Mouse (Mus musculus): Measurements from ENCODE around the gene Pklr. TPM values are rescaled to one million over a fixed set of nuclear protein-coding genes. Genes with fewer than 3 reads are reported as not detected.

Pklr gene
- polyA plus RNA-seq, 1 experiment: 0.07 TPM

DNA sequence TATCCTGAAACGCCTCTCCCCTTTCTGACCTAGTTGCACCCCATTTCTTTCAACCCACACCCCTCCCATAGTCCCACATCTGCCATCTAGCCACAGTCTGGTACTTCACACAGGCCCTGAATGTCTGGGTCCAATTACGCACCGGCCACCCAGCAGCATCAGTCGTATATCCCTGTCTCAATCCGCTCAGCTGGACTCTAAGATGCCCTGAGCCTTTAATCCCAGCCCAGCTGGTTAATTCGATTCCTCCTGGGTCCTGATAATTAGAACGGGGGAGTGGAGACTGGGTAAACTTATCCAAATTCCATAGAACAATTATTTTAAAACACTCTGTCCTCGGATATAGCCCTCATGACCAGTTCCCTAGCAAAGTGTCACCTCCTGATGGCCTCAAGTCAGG lies 9.6 kb downstream of the Pklr start:
- Histone ChIP-seq H3K27me3 (ENCODE audit: control insufficient read depth, insufficient read depth, low read length) (no peaks in the 10 kb centered on the region), H3K4me3 (replicated peaks; ENCODE audit: insufficient read depth, low read depth, low read length) (no peak overlapping the region), H3K4me1 (ENCODE audit: control insufficient read depth, insufficient read depth, low read length) (no peaks in the 10 kb centered on the region), H3K27ac (ENCODE audit: insufficient read depth, low read length) (no peak overlapping the region)
- TF ChIP-seq CTCF (IDR thresholded peaks at IDR 0.05; ENCODE audit: borderline replicate concordance, insufficient read depth, low read depth, low read length) (no peak), POLR2A (IDR thresholded peaks at IDR 0.05; ENCODE audit: borderline replicate concordance, insufficient read depth, low read length) (no peak)
- no peak for DNase-seq
- 50% methylated on average over 8 of the region's 8 CpGs for WGBS

DNA sequence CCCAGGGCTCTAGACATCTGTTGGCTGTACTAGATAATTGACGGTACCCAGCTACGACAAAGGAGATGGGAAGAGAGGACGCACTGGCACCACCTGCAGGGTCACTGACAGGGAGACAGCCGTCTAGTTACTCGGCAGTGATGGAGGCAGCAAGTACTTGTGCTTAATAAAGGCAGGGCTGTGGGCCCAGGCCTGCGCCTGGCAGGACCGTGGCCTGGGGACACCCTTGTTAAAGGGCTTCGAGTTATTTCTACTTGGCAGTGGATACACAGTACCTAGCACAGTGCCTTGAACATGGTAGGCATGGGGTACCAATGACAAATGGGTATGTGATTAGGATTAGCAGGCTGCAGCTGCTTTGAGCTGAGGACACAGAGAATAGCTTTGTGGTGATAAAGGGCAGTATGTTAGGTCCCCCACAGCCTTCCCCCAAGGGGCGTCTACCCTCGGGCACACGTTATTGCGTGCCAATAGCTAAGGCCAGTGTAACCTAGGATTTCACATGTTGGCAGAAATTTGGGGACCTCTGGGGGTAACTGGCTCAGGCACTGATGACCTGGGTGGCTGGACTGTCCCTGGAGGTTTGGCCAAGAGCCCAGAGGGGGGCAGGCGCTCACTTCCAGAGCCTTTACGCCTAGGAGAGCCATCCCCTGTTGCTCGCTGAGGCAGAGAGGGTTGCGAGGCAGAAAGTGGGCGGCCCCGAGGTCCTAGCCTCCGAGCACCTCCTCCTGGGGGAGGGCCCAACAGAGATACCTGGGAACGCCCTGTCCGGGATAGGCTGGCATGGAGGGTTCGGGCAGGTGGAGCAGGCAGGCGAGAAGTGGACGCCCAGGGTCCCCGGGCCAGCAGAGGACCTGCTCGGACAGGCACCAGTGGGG lies 11.4 kb downstream of the Pklr start:
- TF ChIP-seq POLR2A (IDR thresholded peaks at IDR 0.05; ENCODE audit: borderline replicate concordance, insufficient read depth, low read length) (no peak), CTCF (IDR thresholded peaks at IDR 0.05; ENCODE audit: borderline replicate concordance, insufficient read depth, low read depth, low read length) (no peak)
- Histone ChIP-seq H3K4me3 (replicated peaks; ENCODE audit: insufficient read depth, low read depth, low read length) (no peak overlapping the region), H3K4me1 (ENCODE audit: control insufficient read depth, insufficient read depth, low read length) (no peaks in the 10 kb centered on the region), H3K27ac (ENCODE audit: insufficient read depth, low read length) (no peak overlapping the region), H3K27me3 (ENCODE audit: control insufficient read depth, insufficient read depth, low read length) (no peaks in the 10 kb centered on the region)
- WGBS: 34% methylated on average over 26 of the region's 26 CpGs
- peak in 1 of 2 experiments; percentile 26 for DNase-seq

DNA sequence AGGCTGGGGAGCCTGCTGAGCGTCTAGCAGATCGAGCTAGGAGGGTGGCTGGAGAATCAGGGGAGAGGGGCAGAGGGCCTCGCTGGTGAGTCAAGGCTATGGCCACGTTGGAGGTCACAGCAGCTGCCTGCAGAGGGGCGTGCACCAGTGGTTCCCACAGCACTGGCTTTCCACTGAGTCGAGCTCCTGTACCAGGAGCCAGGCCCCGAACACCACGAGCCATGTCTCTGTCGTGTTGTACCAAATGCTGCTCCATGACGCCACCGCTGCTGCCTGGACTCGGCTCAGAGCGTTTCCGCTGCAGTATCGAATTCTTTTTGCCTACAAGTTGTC lies 12.0 kb downstream of the Pklr start:
- TF ChIP-seq CTCF (IDR thresholded peaks at IDR 0.05; ENCODE audit: borderline replicate concordance, insufficient read depth, low read depth, low read length): no peak
- TF ChIP-seq POLR2A (IDR thresholded peaks at IDR 0.05; ENCODE audit: borderline replicate concordance, insufficient read depth, low read length): no peak
- no peak for DNase-seq
- 26% methylated on average over 15 of the region's 15 CpGs for whole genome bisulfite sequencing
- Histone ChIP-seq H3K4me1 (ENCODE audit: control insufficient read depth, insufficient read depth, low read length) (no peaks in the 10 kb centered on the region), H3K4me3 (replicated peaks; ENCODE audit: insufficient read depth, low read depth, low read length) (no peak overlapping the region), H3K27me3 (ENCODE audit: control insufficient read depth, insufficient read depth, low read length) (no peaks in the 10 kb centered on the region), H3K27ac (ENCODE audit: insufficient read depth, low read length) (no peak overlapping the region)

DNA sequence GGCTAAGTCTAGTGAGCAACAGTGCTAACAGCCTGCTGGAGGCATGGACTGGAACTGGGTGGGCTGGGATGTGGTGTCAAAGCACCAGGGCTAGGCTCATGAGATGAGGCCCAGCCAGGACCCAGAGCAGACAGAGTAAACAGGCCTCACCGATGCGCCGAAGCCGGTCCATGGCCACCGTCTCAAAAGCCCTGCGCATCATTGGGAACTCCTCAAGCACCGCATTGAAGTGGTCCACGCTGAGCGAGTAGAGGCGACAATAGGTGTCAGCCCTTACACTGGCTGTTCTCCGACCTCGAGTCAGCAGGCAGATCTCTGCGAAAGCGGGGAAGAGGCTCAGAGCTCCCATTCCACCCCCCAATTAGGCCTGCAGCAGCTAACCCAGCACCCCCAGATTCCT lies 12.6 kb downstream of the Pklr start:
- TF ChIP-seq POLR2A (IDR thresholded peaks at IDR 0.05; ENCODE audit: borderline replicate concordance, insufficient read depth, low read length): no peak
- TF ChIP-seq CTCF (IDR thresholded peaks at IDR 0.05; ENCODE audit: borderline replicate concordance, insufficient read depth, low read depth, low read length): no peak
- no peak overlapping the region for H3K4me3 ChIP-seq (replicated peaks; ENCODE audit: insufficient read depth, low read depth, low read length)
- 81% methylated on average over 14 of the region's 14 CpGs for WGBS
- H3K27me3 ChIP-seq (ENCODE audit: control insufficient read depth, insufficient read depth, low read length): no peaks in the 10 kb centered on the region
- no peaks in the 10 kb centered on the region for H3K4me1 ChIP-seq (ENCODE audit: control insufficient read depth, insufficient read depth, low read length)
- H3K27ac ChIP-seq (ENCODE audit: insufficient read depth, low read length): no peak overlapping the region
- DNase-seq: no peak

DNA sequence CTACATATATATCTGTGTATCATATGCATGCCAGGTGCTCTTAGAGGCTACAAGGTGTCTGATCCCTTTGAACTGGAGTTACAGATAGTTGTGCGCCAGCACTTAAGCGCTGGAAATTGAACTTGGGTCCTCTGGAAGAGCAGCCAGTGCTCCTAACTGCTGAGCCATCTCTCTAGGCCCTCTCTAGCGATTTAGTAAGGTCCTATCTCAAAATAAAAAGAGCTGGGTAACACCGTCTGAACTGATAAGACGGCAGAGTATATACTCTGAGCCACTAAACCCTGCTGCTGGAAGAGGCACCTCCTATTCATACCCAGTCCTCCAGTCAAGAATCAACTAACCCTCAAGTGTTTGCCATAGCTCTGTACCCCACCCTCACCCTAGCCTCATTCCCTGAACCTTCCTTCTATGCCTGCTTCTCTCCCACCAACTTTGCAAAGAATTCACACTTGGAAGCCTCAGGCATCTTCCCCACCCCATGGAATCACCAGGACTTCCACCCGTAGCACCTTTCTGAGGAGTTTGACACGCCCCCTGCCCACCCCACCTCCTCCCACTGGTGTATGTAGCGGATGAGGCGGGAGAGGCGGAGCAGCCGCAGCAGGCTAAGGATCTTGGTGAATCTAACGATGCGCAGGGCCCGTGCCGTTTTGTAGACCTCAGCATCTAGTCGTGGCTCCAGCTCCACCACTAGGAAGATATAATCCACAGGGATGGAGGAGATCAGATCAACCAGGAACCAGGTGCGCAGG lies 16.3 kb downstream of the Pklr start:
- no peak overlapping the region for H3K4me3 ChIP-seq (replicated peaks; ENCODE audit: insufficient read depth, low read depth, low read length)
- no peak for DNase-seq
- no peaks in the 10 kb centered on the region for H3K4me1 ChIP-seq (ENCODE audit: control insufficient read depth, insufficient read depth, low read length)
- H3K27ac ChIP-seq (ENCODE audit: insufficient read depth, low read length): no peak overlapping the region
- TF ChIP-seq POLR2A (IDR thresholded peaks at IDR 0.05; ENCODE audit: borderline replicate concordance, insufficient read depth, low read length) (no peak), CTCF (IDR thresholded peaks at IDR 0.05; ENCODE audit: borderline replicate concordance, insufficient read depth, low read depth, low read length) (no peak)
- no peaks in the 10 kb centered on the region for H3K27me3 ChIP-seq (ENCODE audit: control insufficient read depth, insufficient read depth, low read length)
- 68% methylated on average over 17 of the region's 17 CpGs for WGBS

DNA sequence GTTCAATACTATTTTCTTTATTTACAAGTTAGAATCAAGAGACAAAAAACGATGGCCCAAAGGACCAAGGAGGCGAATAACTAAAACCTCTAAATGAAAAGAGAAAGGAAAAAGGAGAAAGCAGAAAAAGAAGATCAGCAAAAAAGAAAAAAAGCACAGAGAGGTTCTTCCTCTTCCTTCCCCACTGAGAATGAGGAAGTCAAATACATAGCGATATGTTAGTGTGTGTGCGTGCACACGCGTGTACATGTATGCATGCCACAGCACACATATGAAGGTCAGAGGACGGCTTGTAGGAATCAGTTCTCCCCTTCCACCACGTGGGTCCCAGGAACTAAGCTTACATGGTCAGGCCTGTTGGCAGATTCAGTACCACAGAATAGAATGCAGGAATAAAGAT lies 21.0 kb downstream of the Pklr start:
- no peak overlapping the region for H3K27ac ChIP-seq (ENCODE audit: insufficient read depth, low read length)
- no peak for DNase-seq
- peaks cover 5% of the 10 kb centered on the region; the same call in 1 of the 2 replicates for H3K4me1 ChIP-seq (ENCODE audit: control insufficient read depth, insufficient read depth, low read length)
- TF ChIP-seq CTCF (IDR thresholded peaks at IDR 0.05; ENCODE audit: borderline replicate concordance, insufficient read depth, low read depth, low read length): no peak
- no peak for TF ChIP-seq POLR2A (IDR thresholded peaks at IDR 0.05; ENCODE audit: borderline replicate concordance, insufficient read depth, low read length)
- no peak overlapping the region for H3K4me3 ChIP-seq (replicated peaks; ENCODE audit: insufficient read depth, low read depth, low read length)
- no peaks in the 10 kb centered on the region for H3K27me3 ChIP-seq (ENCODE audit: control insufficient read depth, insufficient read depth, low read length)
- 90% methylated on average over 8 of the region's 8 CpGs for WGBS

DNA sequence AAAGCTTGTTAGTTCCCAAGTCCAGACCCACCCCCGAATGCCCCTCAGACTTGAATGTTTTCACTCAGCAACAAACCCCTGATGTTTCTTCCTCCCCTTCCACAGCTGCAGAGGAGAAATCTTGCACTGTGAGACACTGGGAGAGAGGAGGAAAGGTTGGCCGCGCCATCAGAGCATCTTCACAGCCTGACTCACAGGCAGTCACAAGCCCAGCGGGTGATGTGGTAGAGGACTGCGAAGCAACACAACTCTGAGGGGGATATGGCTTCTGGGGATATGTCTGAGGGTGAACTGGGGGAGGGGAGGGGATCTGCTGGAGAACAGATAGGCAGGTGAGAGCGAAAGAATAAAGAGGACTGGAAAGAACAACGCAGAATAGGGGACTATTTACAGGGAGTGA lies 22.7 kb downstream of the Pklr start:
- Histone ChIP-seq H3K27me3 (ENCODE audit: control insufficient read depth, insufficient read depth, low read length) (no peaks in the 10 kb centered on the region), H3K27ac (ENCODE audit: insufficient read depth, low read length) (no peak overlapping the region), H3K4me1 (ENCODE audit: control insufficient read depth, insufficient read depth, low read length) (peaks cover 6% of the 10 kb centered on the region; the same call in 1 of the 2 replicates), H3K4me3 (replicated peaks; ENCODE audit: insufficient read depth, low read depth, low read length) (peak overlapping the region; percentile 65)
- DNase-seq: no peak
- TF ChIP-seq CTCF (IDR thresholded peaks at IDR 0.05; ENCODE audit: borderline replicate concordance, insufficient read depth, low read depth, low read length) (no peak), POLR2A (IDR thresholded peaks at IDR 0.05; ENCODE audit: borderline replicate concordance, insufficient read depth, low read length) (no peak)
- 36% methylated on average over 7 of the region's 7 CpGs for WGBS

All from cerebellum, adult 2 months (tissue).